Mouse (Mus musculus): ENCODE data around the gene Nkx2-9.

GRCm38 (mm10) chr12:56587830-56588229 lies 25.3 kb downstream of the Nkx2-9 start:
- TF ChIP-seq CTCF (IDR thresholded peaks at IDR 0.05; ENCODE audit: borderline replicate concordance, extremely low read depth, insufficient read depth, insufficient read length) (peak; percentile 51; the same call in 1 of the 2 replicates), POLR2A (IDR thresholded peaks at IDR 0.05; ENCODE audit: borderline replicate concordance, extremely low read depth, insufficient read depth, insufficient read length, poor library complexity, severe bottlenecking) (no peak)
